Mouse (Mus musculus) forebrain, embryonic 11.5 days (tissue): Measurements from ENCODE around the gene Vat1l. TPM values are rescaled to one million over a fixed set of nuclear protein-coding genes. Genes with fewer than 3 reads are reported as not detected.

ENCODE experiments used
- ATAC-seq: fragments of 200-750 bp; cut with Nextera tagmentation; replicated peaks from 2 replicates; pipeline ENCODE4 v1.8.0; 2017; ENCODE audit warnings: moderate TSS enrichment; ENCODE audit not compliant: low FRiP score
- DNase-seq: peaks from one replicate; pipeline ENCODE4 v3.0.0-alpha.2; 2017; ENCODE audit warnings: low spot score
- H3K27ac ChIP-seq: fragments of 300-500 bp; sonication (generic); 2 replicates; pipeline ENCODE4 v1.5.1; 2014; ENCODE audit warnings: low read depth, low read length
- H3K27me3 ChIP-seq: fragments of 300-500 bp; sonication (generic); 2 replicates; pipeline ENCODE4 v1.6.1; 2014; ENCODE audit warnings: mild to moderate bottlenecking, low read length, mixed read lengths; ENCODE audit not compliant: control insufficient read depth, insufficient read depth
- H3K36me3 ChIP-seq: fragments of 300-500 bp; sonication (generic); 2 replicates; pipeline ENCODE4 v1.6.1; 2014; ENCODE audit warnings: mild to moderate bottlenecking, low read length, moderate library complexity, mixed read lengths; ENCODE audit not compliant: control insufficient read depth, insufficient read depth
- H3K4me1 ChIP-seq: fragments of 300-500 bp; sonication (generic); replicated peaks from 2 replicates; pipeline ENCODE4 v1.6.1; 2014; ENCODE audit warnings: low read length, mixed read lengths; ENCODE audit not compliant: control insufficient read depth, insufficient read depth
- H3K4me2 ChIP-seq: fragments of 300-500 bp; sonication (generic); 2 replicates; pipeline ENCODE4 v1.6.1; 2014; ENCODE audit warnings: low read depth, mild to moderate bottlenecking, low read length, moderate library complexity, mixed read lengths; ENCODE audit not compliant: severe bottlenecking
- H3K4me3 ChIP-seq: fragments of 300-500 bp; sonication (generic); 2 replicates; pipeline ENCODE4 v1.5.1; 2014; ENCODE audit warnings: low read depth, low read length
- H3K9ac ChIP-seq: fragments of 300-500 bp; sonication (generic); 2 replicates; pipeline ENCODE4 v1.6.1; 2014; ENCODE audit warnings: low read length
- H3K9me3 ChIP-seq: fragments of 300-500 bp; sonication (generic); 2 replicates; pipeline ENCODE4 v1.6.1; 2016; ENCODE audit warnings: low read length, mixed read lengths; ENCODE audit not compliant: control insufficient read depth
- WGBS: fragments of 180-500 bp; shearing (Covaris S2); extraction: QIAGEN DNeasy Blood & Tissue Kit; methylation state at CpG from one replicate; pipeline ENCODE4 v1.1.7; 2014; 5-methylcytosine and 5-hydroxymethylcytosine counted together
- polyA plus RNA-seq: library from polyadenylated mRNA; unstranded; fragments of >200 nt; fragmentation: Nextera tagmentation; extraction: Ambion mirVana; gene quantifications from 2 replicates; pipeline ENCODE4 v1.2.1, GENCODE M21; 2014

The Vat1l gene
- 9.6 and 11.3 TPM in 2 replicates for polyA plus RNA-seq

- peaks cover 9% of the 10 kb centered on the region; the same call in 1 of the 2 replicates for H3K4me1 ChIP-seq
- peak; percentile 77 for DNase-seq
- WGBS: under 1% methylated on average over 39 of the region's 39 CpGs
- peak; percentile 92 for ATAC-seq
- H3K4me2 ChIP-seq: peak within 1 kb of the TSS; percentile 88
- no peaks in the 10 kb centered on the region for H3K36me3 ChIP-seq
- peak within 1 kb of the TSS; percentile 61 for H3K4me3 ChIP-seq
- H3K27me3 ChIP-seq: no peaks in the 10 kb centered on the region
- H3K9ac ChIP-seq: peak within 1 kb of the TSS; percentile 67
- H3K27ac ChIP-seq: no peak within 1 kb of the TSS
- no peaks in the 10 kb centered on the region for H3K9me3 ChIP-seq
Observed at GRCm38 (mm10) chr8:114205221-114205901, at the start of gene Vat1l. TSS of gene Vat1l (plus strand) at chr8:114205612.

- DNase-seq: no peak
- no peak overlapping the region for H3K4me3 ChIP-seq
- ATAC-seq: no peak
- H3K27me3 ChIP-seq: no peaks in the 10 kb centered on the region
- H3K9ac ChIP-seq: no peak overlapping the region
- H3K9me3 ChIP-seq: no peaks in the 10 kb centered on the region
- H3K4me1 ChIP-seq: no peaks in the 10 kb centered on the region
- H3K4me2 ChIP-seq: no peak overlapping the region
- no peaks in the 10 kb centered on the region for H3K36me3 ChIP-seq
- 65% methylated on average over 2 of the region's 2 CpGs for WGBS
- no peak overlapping the region for H3K27ac ChIP-seq
Observed at GRCm38 (mm10) chr8:114158586-114158985, 46.8 kb upstream of the Vat1l start.

- no peak for DNase-seq
- Histone ChIP-seq H3K27me3 (no peaks in the 10 kb centered on the region), H3K4me2 (no peak overlapping the region), H3K27ac (no peak overlapping the region), H3K9ac (no peak overlapping the region), H3K4me1 (no peaks in the 10 kb centered on the region), H3K9me3 (no peaks in the 10 kb centered on the region), H3K4me3 (no peak overlapping the region), H3K36me3 (no peaks in the 10 kb centered on the region)
- 83% methylated on average over 3 of the region's 3 CpGs for WGBS
- ATAC-seq: no peak
Observed at GRCm38 (mm10) chr8:114159666-114160065, 45.7 kb upstream of the Vat1l start.

GRCm38 (mm10) chr8:114163871-114164270 lies 41.5 kb upstream of the Vat1l start:
- Histone ChIP-seq H3K9me3 (no peaks in the 10 kb centered on the region), H3K36me3 (no peaks in the 10 kb centered on the region), H3K4me3 (no peak overlapping the region), H3K27ac (no peak overlapping the region), H3K4me1 (no peaks in the 10 kb centered on the region), H3K4me2 (no peak overlapping the region), H3K9ac (no peak overlapping the region), H3K27me3 (no peaks in the 10 kb centered on the region)
- ATAC-seq: no peak
- DNase-seq: no peak
- WGBS: 86% methylated on average over 3 of the region's 3 CpGs

GRCm38 (mm10) chr8:114164444-114165096 lies 40.8 kb upstream of the Vat1l start:
- Histone ChIP-seq H3K4me3 (no peak overlapping the region), H3K27me3 (no peaks in the 10 kb centered on the region), H3K4me2 (no peak overlapping the region), H3K36me3 (no peaks in the 10 kb centered on the region), H3K9ac (no peak overlapping the region), H3K4me1 (no peaks in the 10 kb centered on the region), H3K27ac (no peak overlapping the region), H3K9me3 (no peaks in the 10 kb centered on the region)
- DNase-seq (no peak), ATAC-seq (no peak)
- 84% methylated on average over 6 of the region's 6 CpGs for WGBS

GRCm38 (mm10) chr8:114165741-114166140 lies 39.7 kb upstream of the Vat1l start:
- Histone ChIP-seq H3K9me3 (no peaks in the 10 kb centered on the region), H3K27me3 (no peaks in the 10 kb centered on the region), H3K4me1 (no peaks in the 10 kb centered on the region), H3K36me3 (no peaks in the 10 kb centered on the region), H3K4me2 (no peak overlapping the region), H3K9ac (no peak overlapping the region), H3K27ac (no peak overlapping the region), H3K4me3 (no peak overlapping the region)
- no peak for ATAC-seq
- no peak for DNase-seq
- 43% methylated on average over 2 of the region's 2 CpGs for WGBS

GRCm38 (mm10) chr8:114176721-114177120 lies 28.7 kb upstream of the Vat1l start:
- Histone ChIP-seq H3K9ac (no peak overlapping the region), H3K4me3 (no peak overlapping the region), H3K4me1 (no peaks in the 10 kb centered on the region), H3K9me3 (no peaks in the 10 kb centered on the region), H3K27ac (no peak overlapping the region), H3K36me3 (no peaks in the 10 kb centered on the region), H3K27me3 (no peaks in the 10 kb centered on the region), H3K4me2 (no peak overlapping the region)
- WGBS: 63% methylated on average over 3 of the region's 3 CpGs
- no peak for ATAC-seq
- no peak for DNase-seq

GRCm38 (mm10) chr8:114193334-114193733 lies 12.1 kb upstream of the Vat1l start:
- no peaks in the 10 kb centered on the region for H3K9me3 ChIP-seq
- no peaks in the 10 kb centered on the region for H3K36me3 ChIP-seq
- no peak for DNase-seq
- no peak overlapping the region for H3K4me3 ChIP-seq
- H3K27ac ChIP-seq: no peak overlapping the region
- no peaks in the 10 kb centered on the region for H3K27me3 ChIP-seq
- H3K4me1 ChIP-seq: no peaks in the 10 kb centered on the region
- no peak for ATAC-seq
- 89% methylated on average over 5 of the region's 5 CpGs for WGBS
- no peak overlapping the region for H3K4me2 ChIP-seq
- H3K9ac ChIP-seq: no peak overlapping the region

GRCm38 (mm10) chr8:114198990-114199389 lies 6.4 kb upstream of the Vat1l start:
- ATAC-seq: no peak

More at GRCm38 (mm10) chr8:114198990-114199389, 6.4 kb upstream of the Vat1l start:
- no peak for DNase-seq
- Histone ChIP-seq H3K4me2 (no peak overlapping the region), H3K4me3 (no peak overlapping the region), H3K9me3 (no peaks in the 10 kb centered on the region), H3K4me1 (no peaks in the 10 kb centered on the region), H3K27ac (no peak overlapping the region), H3K27me3 (no peaks in the 10 kb centered on the region), H3K36me3 (no peaks in the 10 kb centered on the region), H3K9ac (no peak overlapping the region)
- WGBS: 72% methylated on average over 2 of the region's 2 CpGs
